In genomic region chr9:96399425-96399878, GRCm38 (mm10) we compare ENCODE assay signal across 11 mouse cellular contexts. TPM values are rescaled to one million over a fixed set of nuclear protein-coding genes. Genes with fewer than 3 reads are reported as not detected.
DNase-seq lines count a peak whose midpoint lies in the region; ATAC-seq and TF ChIP-seq lines count a peak whose summit lies in the region.
"Had no signal": no experiment of that assay in that cellular context is flagged by ENCODE, and none has a peak within 500 bp of the region (broad histone marks: within the 10 kb centered on the region; RNA-seq: fewer than 3 reads in every experiment).

No protein-coding gene starts in this region.

- WGBS in kidney, postnatal 0 days, result 65% methylated on average over 6 of the region's 6 CpGs
- 67% methylated on average over 6 of the region's 6 CpGs for WGBS in stomach, embryonic 16.5 days

- no peaks in the 10 kb centered on the region for H3K27me3 ChIP-seq in kidney, postnatal 0 days (ENCODE audit: insufficient read depth, low read length)
- H3K27me3 ChIP-seq in stomach, embryonic 16.5 days (ENCODE audit: control insufficient read depth, insufficient read depth, low read length), result no peaks in the 10 kb centered on the region

- H3K36me3 ChIP-seq in kidney, postnatal 0 days (ENCODE audit: insufficient read depth, low read length), result no peaks in the 10 kb centered on the region
- no peaks in the 10 kb centered on the region for H3K36me3 ChIP-seq in ES-E14 (ENCODE audit: control insufficient read depth, insufficient read depth, low read length, poor library complexity, severe bottlenecking)
- H3K36me3 ChIP-seq in stomach, embryonic 16.5 days (ENCODE audit: control insufficient read depth, insufficient read depth, low read length), result no peaks in the 10 kb centered on the region

- no peak for DNase-seq in kidney, postnatal 0 days (ENCODE audit: low spot score)
- DNase-seq in kidney, adult 8-10 months, result no peak
- no peak for DNase-seq in ES-E14 (ENCODE audit: low read depth, low spot score)
- DNase-seq in kidney, adult 18-20 months, result no peak
- no peak for DNase-seq in cerebellum, adult 11 months
- DNase-seq in left cerebral cortex, postnatal 10 days (ENCODE audit: extremely low spot score in 1 of 2, low spot score in 2 of 2), result no peak
- DNase-seq: kidney, adult 9 months; lung, adult 2 months had no signal

- 0 out of 2 replicates have a peak, but pooled peaks cover 5% of the 10 kb centered on the region for H3K4me1 ChIP-seq in kidney, postnatal 0 days (replicated peaks; ENCODE audit: insufficient read depth, low read length)
- peaks cover 3 to 16% of the 10 kb centered on the region in 2 experiments; a peak in 3 of 4 replicates for H3K4me1 ChIP-seq in ES-E14 (ENCODE audit: control insufficient read depth in 2 of 2, insufficient read depth in 2 of 2, low read length in 2 of 2, poor library complexity in 1 of 2)
- H3K4me1 ChIP-seq in stomach, embryonic 16.5 days (ENCODE audit: control insufficient read depth, insufficient read depth, low read length), result peaks cover 16% of the 10 kb centered on the region

- H3K4me3 ChIP-seq in kidney, postnatal 0 days (replicated peaks; ENCODE audit: low read depth, low read length), result no peak overlapping the region
- no peak overlapping the region for H3K4me3 ChIP-seq in ES-E14 (ENCODE audit: insufficient read depth in 1 of 2, low read depth in 1 of 2, low read length in 2 of 2, poor library complexity in 1 of 2, severe bottlenecking in 1 of 2)
- no peak overlapping the region for H3K4me3 ChIP-seq in stomach, embryonic 16.5 days (replicated peaks; ENCODE audit: low read length)

- no peaks in the 10 kb centered on the region for H3K9me3 ChIP-seq in kidney, postnatal 0 days (replicated peaks; ENCODE audit: low read length)
- no peaks in the 10 kb centered on the region for H3K9me3 ChIP-seq in ES-E14 (ENCODE audit: control insufficient read depth, insufficient read depth, low read depth, low read length)
- H3K9me3 ChIP-seq in stomach, embryonic 16.5 days (replicated peaks; ENCODE audit: control insufficient read depth, low read length), result no peaks in the 10 kb centered on the region

- intact Hi-C loops in left cerebral cortex, postnatal 10 days (cut with DNase I), result no loop called here

- in situ Hi-C loops in ES-E14 (cut with MboI; ENCODE audit: low sequenced_read_pairs in 2 of 2, unreplicated experiment in 2 of 2), result no loop called here

- no peak for TF ChIP-seq CTCF in kidney, postnatal 0 days (IDR thresholded peaks at IDR 0.05; ENCODE audit: low read depth)

- H3K4me2 ChIP-seq in kidney, postnatal 0 days (ENCODE audit: low read length), result no peak overlapping the region
- no peak overlapping the region for H3K4me2 ChIP-seq in stomach, embryonic 16.5 days (ENCODE audit: low read depth, low read length)

- no peak overlapping the region for H3K9ac ChIP-seq in kidney, postnatal 0 days (ENCODE audit: low read depth, low read length)
- peak overlapping the region; percentile 9; the same call in 1 of the 2 replicates for H3K9ac ChIP-seq in ES-E14 (ENCODE audit: insufficient read depth, low read depth, low read length, poor library complexity, severe bottlenecking)
- no peak overlapping the region for H3K9ac ChIP-seq in stomach, embryonic 16.5 days (ENCODE audit: low read length)

- H3K27ac ChIP-seq in kidney, postnatal 0 days, result peak overlapping the region; percentile 0; the same call in 1 of the 2 replicates
- no peak overlapping the region for H3K27ac ChIP-seq in ES-E14 (ENCODE audit: insufficient read depth, low read depth, low read length, poor library complexity, severe bottlenecking)
- peak overlapping the region; percentile 35; the same call in 1 of the 2 replicates for H3K27ac ChIP-seq in stomach, embryonic 16.5 days (ENCODE audit: low read length)

- no peak for ATAC-seq in kidney, postnatal 0 days (replicated peaks; ENCODE audit: low FRiP score, low read depth)
- peak; percentile 42 for ATAC-seq in inflammation-experienced regulatory T-cells, adult 6 months
- ATAC-seq in stomach, embryonic 16.5 days (ENCODE audit: insufficient read depth, low FRiP score), result no peak
- ATAC-seq: forebrain, embryonic 16.5 days had no signal

TF ChIP-seq in ES-E14, 5 proteins besides CTCF, POLR2A, EP300 and RAD21:
- no peak for TF ChIP-seq CHD2 (IDR thresholded peaks at IDR 0.05; ENCODE audit: low read depth, low read length)
- no peak for TF ChIP-seq MAFK (IDR thresholded peaks at IDR 0.05; ENCODE audit: insufficient read depth, low read depth, low read length)
- TF ChIP-seq HCFC1 (IDR thresholded peaks at IDR 0.05; ENCODE audit: borderline replicate concordance, insufficient read depth, low read length), result no peak
- no peak for TF ChIP-seq ZC3H11A (IDR thresholded peaks at IDR 0.05; ENCODE audit: borderline replicate concordance, low read depth, low read length)
- TF ChIP-seq ZNF384 (IDR thresholded peaks at IDR 0.05; ENCODE audit: low read depth, low read length), result no peak
TF ChIP-seq in ES-E14: peak in this region for 0.

RNA-seq across cellular contexts. Expression of gene Atp1b3, which starts 35.2 kb away (rescaled TPM):
- polyA plus RNA-seq in kidney, postnatal 0 days (2015; fragmentation: Nextera tagmentation; extraction: Ambion mirVana), result 182 and 197 TPM in 2 replicates
- total RNA-seq in ES-E14 (2012; rRNA removed), result 131 and 132 TPM in 2 replicates
- 100 to 1,000 TPM; 181 to 248 (median 245) TPM for polyA plus RNA-seq in inflammation-experienced regulatory T-cells, adult 6 months (2017; shearing (Covaris generic))
- 165 and 167 TPM in 2 replicates for polyA plus RNA-seq in stomach, embryonic 16.5 days (2015; fragmentation: Nextera tagmentation; extraction: Ambion mirVana)
- total RNA-seq in left cerebral cortex, postnatal 10 days (2021), result 10 to 100 TPM; 90.9 to 96.4 TPM
